In the genomic region with DNA sequence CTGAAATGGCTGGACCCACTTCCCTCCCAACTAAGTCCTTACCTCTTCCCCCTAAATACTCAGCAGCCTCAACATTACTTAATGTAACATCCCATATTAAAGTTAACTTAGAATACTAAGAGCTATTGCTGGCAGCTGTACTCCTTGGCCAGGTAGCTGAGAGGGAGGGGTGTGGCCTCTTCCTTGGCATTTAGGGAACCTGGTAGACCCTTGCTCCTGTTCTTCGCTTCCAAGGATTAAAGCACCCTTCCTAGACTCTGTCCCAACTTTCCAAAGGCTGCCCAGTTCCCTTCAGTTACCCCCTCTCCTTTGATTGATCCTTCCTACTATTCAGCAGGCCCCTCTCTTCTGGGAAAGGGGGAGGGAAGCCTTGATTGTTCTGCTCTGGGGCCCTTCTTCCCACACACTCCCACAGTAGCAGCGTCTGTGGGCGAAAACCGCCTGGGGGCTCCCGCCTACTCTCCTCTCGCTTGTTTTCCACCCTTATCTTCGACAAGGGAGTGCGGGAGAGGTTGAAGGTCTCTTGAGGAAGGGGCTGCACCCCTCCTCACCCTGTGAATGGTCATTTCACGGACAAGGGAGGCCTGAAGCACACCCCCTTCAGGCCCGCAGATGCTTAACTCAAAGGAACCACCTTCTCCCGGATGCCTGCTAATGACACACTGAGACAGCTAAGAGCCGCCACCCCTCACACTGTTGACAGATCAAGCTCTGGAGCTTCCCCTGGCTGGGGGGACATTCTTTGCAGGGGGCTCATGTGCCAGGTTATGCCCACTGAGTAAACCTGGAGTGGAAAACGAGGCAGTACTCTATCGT, we compare ENCODE assay signal across 8 mouse cellular contexts. TPM values are rescaled to one million over a fixed set of nuclear protein-coding genes. Genes with fewer than 3 reads are reported as not detected.
DNase-seq lines count a peak whose midpoint lies in the region; ATAC-seq and TF ChIP-seq lines count a peak whose summit lies in the region.

No protein-coding gene starts in this region.

- TF ChIP-seq CTCF in testis, adult 2 months (IDR thresholded peaks at IDR 0.05; ENCODE audit: control insufficient read depth, insufficient read depth, insufficient replicate concordance, low read depth, low read length) = no peak

- DNase-seq in CD4-positive, CD25-positive, alpha-beta regulatory T cell, adult 2 months (ENCODE audit: low read depth, low spot score) = peak; percentile 67
- no peak for DNase-seq in testis, postnatal 14 days (ENCODE audit: low spot score)
- no peak for DNase-seq in ovary, adult 18-20 months (ENCODE audit: low spot score)

- H3K36me3 ChIP-seq in testis, adult 2 months (ENCODE audit: control insufficient read depth, insufficient read depth, low read length) = no peaks in the 10 kb centered on the region
- peaks cover 35% of the 10 kb centered on the region for H3K36me3 ChIP-seq in heart, embryonic 14.5 days (ENCODE audit: control insufficient read depth, insufficient read depth, low read length)
- peaks cover 5% of the 10 kb centered on the region; the same call in 1 of the 2 replicates for H3K36me3 ChIP-seq in liver, embryonic 12.5 days
- H3K36me3 ChIP-seq in neural tube, embryonic 15.5 days = no peaks in the 10 kb centered on the region

- TF ChIP-seq POLR2A in testis, adult 2 months (IDR thresholded peaks at IDR 0.05; ENCODE audit: control insufficient read depth, low read depth, low read length) = no peak

- H3K4me1 ChIP-seq in testis, adult 2 months (ENCODE audit: control insufficient read depth, insufficient read depth, low read length) = peaks cover 32% of the 10 kb centered on the region
- H3K4me1 ChIP-seq in heart, embryonic 14.5 days (ENCODE audit: control insufficient read depth in 2 of 2, insufficient read depth in 2 of 2, low read length in 2 of 2) = peaks cover 38 to 64% of the 10 kb centered on the region in 2 experiments
- peaks cover 78% of the 10 kb centered on the region for H3K4me1 ChIP-seq in liver, embryonic 12.5 days
- peaks cover 65% of the 10 kb centered on the region for H3K4me1 ChIP-seq in neural tube, embryonic 15.5 days

- peak overlapping the region; percentile 87 for H3K9ac ChIP-seq in heart, embryonic 14.5 days (ENCODE audit: low read length)
- H3K9ac ChIP-seq in liver, embryonic 12.5 days = peak overlapping the region; percentile 51
- H3K9ac ChIP-seq in neural tube, embryonic 15.5 days (replicated peaks) = peak overlapping the region; percentile 55

- no peaks in the 10 kb centered on the region for H3K9me3 ChIP-seq in heart, embryonic 14.5 days (ENCODE audit: control insufficient read depth, low read length)
- no peaks in the 10 kb centered on the region for H3K9me3 ChIP-seq in liver, embryonic 12.5 days (replicated peaks)
- no peaks in the 10 kb centered on the region for H3K9me3 ChIP-seq in neural tube, embryonic 15.5 days (replicated peaks)

- peak overlapping the region; percentile 77 for H3K4me2 ChIP-seq in heart, embryonic 14.5 days (ENCODE audit: low read length)
- peak overlapping the region; percentile 79 for H3K4me2 ChIP-seq in liver, embryonic 12.5 days
- peak overlapping the region; percentile 96 for H3K4me2 ChIP-seq in neural tube, embryonic 15.5 days

- H3K27me3 ChIP-seq in testis, adult 2 months (ENCODE audit: control insufficient read depth, insufficient read depth, low read length) = no peaks in the 10 kb centered on the region
- no peaks in the 10 kb centered on the region for H3K27me3 ChIP-seq in heart, embryonic 14.5 days (ENCODE audit: control insufficient read depth, insufficient read depth, low read length)
- peaks cover 86% of the 10 kb centered on the region for H3K27me3 ChIP-seq in liver, embryonic 12.5 days (replicated peaks)
- H3K27me3 ChIP-seq in neural tube, embryonic 15.5 days (replicated peaks) = peaks cover 78% of the 10 kb centered on the region

- peak overlapping the region; percentile 93 for H3K4me3 ChIP-seq in testis, adult 2 months (ENCODE audit: control insufficient read depth, low read depth, low read length)
- H3K4me3 ChIP-seq in heart, embryonic 14.5 days (ENCODE audit: control insufficient read depth in 1 of 2, insufficient read depth in 1 of 2, low read depth in 1 of 2, low read length in 2 of 2) = peak overlapping the region; percentile 79 to 81
- H3K4me3 ChIP-seq in liver, embryonic 12.5 days = peak overlapping the region; percentile 60
- peak overlapping the region; percentile 54 for H3K4me3 ChIP-seq in neural tube, embryonic 15.5 days (replicated peaks)

- ATAC-seq in CD4-positive, CD25-positive, alpha-beta regulatory T cell, adult 4 months = no peak
- ATAC-seq in heart, embryonic 14.5 days (ENCODE audit: insufficient number of reproducible peaks, insufficient read depth, low FRiP score, low read depth) = no peak
- no peak for ATAC-seq in liver, embryonic 12.5 days
- ATAC-seq in neural tube, embryonic 15.5 days (ENCODE audit: low FRiP score) = no peak

- peak overlapping the region; percentile 73 for H3K27ac ChIP-seq in testis, adult 2 months (ENCODE audit: control insufficient read depth, insufficient read depth, low read depth, low read length)
- H3K27ac ChIP-seq in heart, embryonic 14.5 days (replicated peaks in 1 of 2; ENCODE audit: control insufficient read depth in 1 of 2, insufficient read depth in 1 of 2, low read depth in 2 of 2, low read length in 2 of 2) = peak overlapping the region; percentile 83 to 96
- no peak overlapping the region for H3K27ac ChIP-seq in liver, embryonic 12.5 days
- no peak overlapping the region; the same call in 1 of the 2 replicates for H3K27ac ChIP-seq in neural tube, embryonic 15.5 days (replicated peaks)

- WGBS in heart, embryonic 14.5 days = 12% methylated on average over 14 of the region's 14 CpGs
- 8% methylated on average over 14 of the region's 14 CpGs for WGBS in liver, embryonic 12.5 days (ENCODE audit: insufficient replicate concordance)
- WGBS in neural tube, embryonic 15.5 days = 5% methylated on average over 14 of the region's 14 CpGs

RNA-seq across cellular contexts. Expression of gene Nemp1, which starts 1.1 kb away (rescaled TPM):
- polyA plus RNA-seq in CD4-positive, CD25-positive, alpha-beta regulatory T cell, adult 4 months (2017; shearing (Covaris generic)) = 1 to 10 TPM; 2.5 to 4.0 TPM
- 46.8 and 58.1 TPM in 2 replicates for polyA plus RNA-seq in testis, adult 2 months (2012; rRNA removed)
- 8.8 and 11.8 TPM in 2 replicates for polyA plus RNA-seq in heart, embryonic 14.5 days (2014; fragmentation: Nextera tagmentation; extraction: Ambion mirVana)
- 7.0 and 8.0 TPM in 2 replicates for polyA plus RNA-seq in liver, embryonic 12.5 days (2016; fragmentation: Nextera tagmentation; extraction: Ambion mirVana)
- polyA plus RNA-seq in neural tube, embryonic 15.5 days (2015; fragmentation: Nextera tagmentation; extraction: Ambion mirVana) = 3.4 and 4.7 TPM in 2 replicates

RNA-seq across cellular contexts. Expression of gene Nab2, which starts 2.8 kb away (rescaled TPM):
- polyA plus RNA-seq in CD4-positive, CD25-positive, alpha-beta regulatory T cell, adult 4 months (2017; shearing (Covaris generic)) = 10 to 100 TPM in 1 of 2 experiments, 1 to 10 TPM in 1; 8.9 to 10.8 TPM
- 24.6 and 26.2 TPM in 2 replicates for polyA plus RNA-seq in testis, adult 2 months (2012; rRNA removed)
- 6.4 and 9.0 TPM in 2 replicates for polyA plus RNA-seq in heart, embryonic 14.5 days (2014; fragmentation: Nextera tagmentation; extraction: Ambion mirVana)
- polyA plus RNA-seq in liver, embryonic 12.5 days (2016; fragmentation: Nextera tagmentation; extraction: Ambion mirVana) = 2.6 and 3.4 TPM in 2 replicates
- polyA plus RNA-seq in neural tube, embryonic 15.5 days (2015; fragmentation: Nextera tagmentation; extraction: Ambion mirVana) = 2.5 and 4.8 TPM in 2 replicates

RNA-seq across cellular contexts. Expression of gene Stat6, which starts 22.8 kb away (rescaled TPM):
- 100 to 1,000 TPM; 173 to 320 TPM for polyA plus RNA-seq in CD4-positive, CD25-positive, alpha-beta regulatory T cell, adult 4 months (2017; shearing (Covaris generic))
- 3.9 and 5.9 TPM in 2 replicates for polyA plus RNA-seq in testis, adult 2 months (2012; rRNA removed)
- polyA plus RNA-seq in heart, embryonic 14.5 days (2014; fragmentation: Nextera tagmentation; extraction: Ambion mirVana) = 25.2 and 25.7 TPM in 2 replicates
- 19.2 and 19.4 TPM in 2 replicates for polyA plus RNA-seq in liver, embryonic 12.5 days (2016; fragmentation: Nextera tagmentation; extraction: Ambion mirVana)
- polyA plus RNA-seq in neural tube, embryonic 15.5 days (2015; fragmentation: Nextera tagmentation; extraction: Ambion mirVana) = 5.0 and 11.5 TPM in 2 replicates

RNA-seq across cellular contexts. Expression of gene Myo1a, which starts 39.4 kb away (rescaled TPM):
- not detected for polyA plus RNA-seq in CD4-positive, CD25-positive, alpha-beta regulatory T cell, adult 4 months (2017; shearing (Covaris generic))
- 18.5 and 19.1 TPM in 2 replicates for polyA plus RNA-seq in testis, adult 2 months (2012; rRNA removed)
- polyA plus RNA-seq in heart, embryonic 14.5 days (2014; fragmentation: Nextera tagmentation; extraction: Ambion mirVana) = 0.12 TPM in 1 of 2 replicates, not detected in the other
- polyA plus RNA-seq in liver, embryonic 12.5 days (2016; fragmentation: Nextera tagmentation; extraction: Ambion mirVana) = 0.06 and 0.13 TPM in 2 replicates
- 1.2 and 2.1 TPM in 2 replicates for polyA plus RNA-seq in neural tube, embryonic 15.5 days (2015; fragmentation: Nextera tagmentation; extraction: Ambion mirVana)

RNA-seq across cellular contexts. Expression of gene Lrp1, which starts 44.6 kb away (rescaled TPM):
- polyA plus RNA-seq in CD4-positive, CD25-positive, alpha-beta regulatory T cell, adult 4 months (2017; shearing (Covaris generic)) = under 1 TPM; 0.30 to 0.96 TPM
- polyA plus RNA-seq in testis, adult 2 months (2012; rRNA removed) = 20.8 and 25.9 TPM in 2 replicates
- polyA plus RNA-seq in heart, embryonic 14.5 days (2014; fragmentation: Nextera tagmentation; extraction: Ambion mirVana) = 29.4 and 31.2 TPM in 2 replicates
- polyA plus RNA-seq in liver, embryonic 12.5 days (2016; fragmentation: Nextera tagmentation; extraction: Ambion mirVana) = 22.8 and 26.5 TPM in 2 replicates
- polyA plus RNA-seq in neural tube, embryonic 15.5 days (2015; fragmentation: Nextera tagmentation; extraction: Ambion mirVana) = 102 and 108 TPM in 2 replicates

Comparison
In these comparisons a context has a peak if more than half of its experiments do, and no peak if none do; other contexts are left out.
1. H3K27ac ChIP-seq: peak in testis, adult 2 months (single experiment) and heart, embryonic 14.5 days (2 of 2); none in liver, embryonic 12.5 days (single experiment) and neural tube, embryonic 15.5 days (single experiment).
2. Peak in every context shown above with its lines, with median percentiles within 50 percentile points of each other: H3K4me3 ChIP-seq, H3K4me2 ChIP-seq and H3K9ac ChIP-seq.